Mouse (Mus musculus): ENCODE results near the gene Car11.

DNA sequence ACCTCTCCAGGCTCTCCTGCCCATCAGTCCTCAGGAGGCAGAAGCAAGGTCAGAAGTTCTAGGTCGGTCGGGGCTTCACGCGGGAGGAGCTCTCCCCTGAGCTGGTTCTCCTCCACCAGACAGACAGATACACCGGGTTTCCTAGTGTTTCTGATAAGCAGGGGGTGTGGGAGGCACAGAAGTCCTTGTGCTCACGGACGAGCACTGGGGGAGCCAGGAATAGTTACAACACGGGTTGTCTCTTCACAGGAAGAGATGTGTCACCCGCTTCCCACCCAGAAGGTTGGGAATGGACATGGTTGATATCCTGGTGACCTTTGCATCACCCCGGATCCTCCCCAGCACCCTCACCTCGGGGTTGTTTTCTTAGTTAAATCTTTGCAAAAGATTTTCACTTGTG, 9.8 kb upstream of the Car11 start:
- TF ChIP-seq MYB (IDR thresholded peaks at IDR 0.05; ENCODE audit: low read depth, low read length) (no peak), KAT2A (conservative IDR thresholded peaks at IDR 0.05; ENCODE audit: low read depth, low read length) (no peak)

Data from MEL (cell line).